11 mouse cellular contexts compared by ENCODE assay signal in the genomic region with DNA sequence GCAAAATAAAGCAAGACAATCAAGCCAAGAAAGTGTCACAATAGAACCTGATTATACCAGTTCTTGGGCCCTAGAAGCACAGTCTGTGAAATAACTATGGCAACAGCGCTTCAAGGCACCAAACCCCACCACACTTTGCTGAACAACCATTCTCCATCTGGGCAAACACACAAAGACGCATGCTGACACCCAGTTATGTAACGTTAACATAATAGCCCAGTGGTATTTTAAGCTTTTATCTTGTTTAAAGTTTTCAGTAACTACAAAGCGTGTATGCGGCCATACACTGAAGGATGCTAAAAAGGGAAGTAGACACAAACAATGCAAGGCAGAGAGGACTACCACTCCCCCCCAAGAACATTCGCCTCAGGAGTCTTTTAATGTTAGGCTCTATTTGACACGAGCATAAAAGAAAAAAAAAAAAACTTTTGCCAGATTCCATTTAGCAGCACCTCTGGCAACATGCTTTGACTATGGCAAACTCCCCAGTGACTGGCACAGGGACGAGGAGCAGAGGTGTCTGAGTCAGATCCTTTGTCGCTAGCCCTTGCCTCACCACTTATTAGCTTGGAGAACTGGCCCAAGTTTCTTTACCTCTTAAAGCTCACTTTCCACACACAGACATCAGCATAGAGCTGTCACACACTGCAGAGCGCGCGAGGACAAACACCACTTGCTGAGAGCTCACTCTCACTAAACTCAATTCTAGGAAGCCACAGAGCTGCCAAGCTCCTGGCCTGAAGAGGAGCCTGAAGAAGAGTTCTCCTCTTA. TPM values are rescaled to one million over a fixed set of nuclear protein-coding genes. Genes with fewer than 3 reads are reported as not detected.
DNase-seq lines count a peak whose midpoint lies in the region; ATAC-seq and TF ChIP-seq lines count a peak whose summit lies in the region.
"Had no signal": no experiment of that assay in that cellular context is flagged by ENCODE, and none has a peak within 500 bp of the region (broad histone marks: within the 10 kb centered on the region; RNA-seq: fewer than 3 reads in every experiment).

No protein-coding gene starts in this region.

- intact Hi-C loops in left cerebral cortex, postnatal 25 days (cut with DNase I), result no loop called here

- TF ChIP-seq CTCF in lung, postnatal 0 days (IDR thresholded peaks at IDR 0.05), result no peak
- TF ChIP-seq CTCF in brain, embryonic 14.5 days (IDR thresholded peaks at IDR 0.05; ENCODE audit: borderline replicate concordance, extremely low read depth, insufficient read depth, insufficient read length), result no peak

- no peak for ATAC-seq in heart, embryonic 13.5 days (ENCODE audit: extremely low read depth, insufficient number of reproducible peaks, low FRiP score, low TSS enrichment)
- no peak for ATAC-seq in heart, embryonic 11.5 days (replicated peaks; ENCODE audit: insufficient number of reproducible peaks, low FRiP score, low TSS enrichment)
- peak; percentile 30 for ATAC-seq in lung, postnatal 0 days
- no peak for ATAC-seq in activated CD4-positive, CD25-positive, alpha-beta regulatory T cell, adult 4 months

- H3K27me3 ChIP-seq in heart, embryonic 13.5 days (replicated peaks), result no peaks in the 10 kb centered on the region
- no peaks in the 10 kb centered on the region for H3K27me3 ChIP-seq in heart, embryonic 11.5 days (ENCODE audit: control insufficient read depth, insufficient read depth, low read length)
- no peaks in the 10 kb centered on the region for H3K27me3 ChIP-seq in lung, postnatal 0 days (replicated peaks; ENCODE audit: insufficient read depth, low read length)

- WGBS in heart, embryonic 13.5 days, result 60% methylated on average over 12 of the region's 12 CpGs
- WGBS in heart, embryonic 11.5 days (ENCODE audit: insufficient replicate concordance), result 64% methylated on average over 12 of the region's 12 CpGs
- WGBS in lung, postnatal 0 days, result 18% methylated on average over 12 of the region's 12 CpGs

- 0 out of 2 replicates have a peak overlapping the region, but pooled peaks have one; percentile 25 for H3K9ac ChIP-seq in heart, embryonic 13.5 days
- H3K9ac ChIP-seq in heart, embryonic 11.5 days (ENCODE audit: low read depth, low read length), result no peak overlapping the region
- no peak overlapping the region for H3K9ac ChIP-seq in lung, postnatal 0 days (replicated peaks; ENCODE audit: low read depth)
- H3K9ac ChIP-seq: hindbrain, embryonic 13.5 days; neural tube, embryonic 13.5 days had no signal

- H3K4me3 ChIP-seq in heart, embryonic 13.5 days, result no peak overlapping the region
- H3K4me3 ChIP-seq in heart, embryonic 11.5 days (ENCODE audit: low read depth, low read length), result no peak overlapping the region
- H3K4me3 ChIP-seq in lung, postnatal 0 days (ENCODE audit: low read depth, low read length), result no peak overlapping the region
- H3K4me3 ChIP-seq: hindbrain, embryonic 13.5 days; neural tube, embryonic 13.5 days had no signal

- H3K9me3 ChIP-seq in heart, embryonic 13.5 days, result no peaks in the 10 kb centered on the region
- H3K9me3 ChIP-seq in heart, embryonic 11.5 days (replicated peaks; ENCODE audit: control insufficient read depth, low read length), result no peaks in the 10 kb centered on the region
- H3K9me3 ChIP-seq in lung, postnatal 0 days (ENCODE audit: low read length), result no peaks in the 10 kb centered on the region
- H3K9me3 ChIP-seq: hindbrain, embryonic 13.5 days; neural tube, embryonic 13.5 days had no signal

- H3K36me3 ChIP-seq in heart, embryonic 13.5 days, result no peaks in the 10 kb centered on the region
- H3K36me3 ChIP-seq in heart, embryonic 11.5 days (ENCODE audit: control insufficient read depth, insufficient read depth, low read length), result no peaks in the 10 kb centered on the region
- no peaks in the 10 kb centered on the region for H3K36me3 ChIP-seq in lung, postnatal 0 days (ENCODE audit: insufficient read depth, low read length)
- H3K36me3 ChIP-seq: hindbrain, embryonic 13.5 days; neural tube, embryonic 13.5 days had no signal

- peaks cover 55% of the 10 kb centered on the region for H3K4me1 ChIP-seq in heart, embryonic 13.5 days
- H3K4me1 ChIP-seq in heart, embryonic 11.5 days (ENCODE audit: control insufficient read depth, insufficient read depth, low read length), result peaks cover 32% of the 10 kb centered on the region
- H3K4me1 ChIP-seq in lung, postnatal 0 days (ENCODE audit: insufficient read depth, low read depth, low read length), result peaks cover 31% of the 10 kb centered on the region

- H3K4me2 ChIP-seq in heart, embryonic 13.5 days, result no peak overlapping the region
- no peak overlapping the region for H3K4me2 ChIP-seq in heart, embryonic 11.5 days
- 0 out of 2 replicates have a peak overlapping the region, but pooled peaks have one; percentile 6 for H3K4me2 ChIP-seq in lung, postnatal 0 days (replicated peaks; ENCODE audit: low read depth, low read length)
- H3K4me2 ChIP-seq: hindbrain, embryonic 13.5 days; neural tube, embryonic 13.5 days had no signal

- DNase-seq in lung, postnatal 0 days (ENCODE audit: low spot score), result peak; percentile 64
- no peak for DNase-seq in lung, postnatal 36 days
- DNase-seq in brain, embryonic 14.5 days (ENCODE audit: low read depth), result peak; percentile 79
- peak; percentile 50 to 74 for DNase-seq in left cerebral cortex, postnatal 25 days (ENCODE audit: low spot score in 2 of 2)
- no peak for DNase-seq in adrenal gland, postnatal 10 days
- DNase-seq: cerebellum, postnatal 36 days had no signal

- H3K27ac ChIP-seq in heart, embryonic 13.5 days (replicated peaks), result no peak overlapping the region
- H3K27ac ChIP-seq in heart, embryonic 11.5 days (ENCODE audit: low read depth, low read length), result no peak overlapping the region
- peak overlapping the region; percentile 61 for H3K27ac ChIP-seq in lung, postnatal 0 days (ENCODE audit: low read length)
- H3K27ac ChIP-seq: hindbrain, embryonic 13.5 days; neural tube, embryonic 13.5 days had no signal

- TF ChIP-seq EP300 in lung, postnatal 0 days (IDR thresholded peaks at IDR 0.05), result no peak

- TF ChIP-seq POLR2A in brain, embryonic 14.5 days (IDR thresholded peaks at IDR 0.05; ENCODE audit: borderline replicate concordance, extremely low read depth, insufficient read depth, insufficient read length, poor library complexity, severe bottlenecking), result no peak

RNA-seq across cellular contexts. Expression of a gene that starts 6.6 kb away (rescaled TPM):
- polyA plus RNA-seq in heart, embryonic 13.5 days (2015; fragmentation: Nextera tagmentation; extraction: Ambion mirVana), result 12.4 and 12.5 TPM in 2 replicates
- polyA plus RNA-seq in heart, embryonic 11.5 days (2014; fragmentation: Nextera tagmentation; extraction: Ambion mirVana), result 15.8 and 16.5 TPM in 2 replicates
- 21.8 and 22.7 TPM in 2 replicates for polyA plus RNA-seq in lung, postnatal 0 days (2015; fragmentation: Nextera tagmentation; extraction: Ambion mirVana)
- 19.4 and 35.7 TPM in 2 replicates for polyA plus RNA-seq in brain, embryonic 14.5 days (2012; rRNA removed)
- total RNA-seq in left cerebral cortex, postnatal 25 days (2021), result 10 to 100 TPM; 58.4 to 63.9 TPM
- 10 to 100 TPM in 1 of 2 experiments, 1 to 10 TPM in 1; 8.0 to 10.3 TPM for polyA plus RNA-seq in activated CD4-positive, CD25-positive, alpha-beta regulatory T cell, adult 4 months (2017; shearing (Covaris generic))
- total RNA-seq in adrenal gland, postnatal 10 days (2021), result 10 to 100 TPM; 20.4 to 21.8 TPM

Comparison
In these comparisons a context has a peak if more than half of its experiments do, and no peak if none do; other contexts are left out.
1. DNase-seq: peak in lung, postnatal 0 days (single experiment), brain, embryonic 14.5 days (single experiment) and left cerebral cortex, postnatal 25 days (2 of 2); none in lung, postnatal 36 days (single experiment) and adrenal gland, postnatal 10 days (single experiment).